Mouse (Mus musculus) liver, adult 2 months (tissue): ENCODE measurements at regions not wholly inside any gene's neighbourhood (a gene's known extent, or its start where the extent isn't known, plus 50 kb on each side); places are given as distances from the start of the nearest gene placed in this dataset.

Source experiments
- CTCF ChIP-seq: fragments of 200-500 bp; IDR thresholded peaks from 2 replicates; pipeline ENCODE4 v1.5.1; 2011; ENCODE audit warnings: low read depth, low read length, control low read depth
- POLR2A ChIP-seq: fragments of 200-500 bp; IDR thresholded peaks from 2 replicates; pipeline ENCODE4 v1.6.1; 2011; ENCODE audit warnings: low read length, control low read depth; ENCODE audit not compliant: insufficient read depth; ENCODE audit errors: extremely low read depth

DNA sequence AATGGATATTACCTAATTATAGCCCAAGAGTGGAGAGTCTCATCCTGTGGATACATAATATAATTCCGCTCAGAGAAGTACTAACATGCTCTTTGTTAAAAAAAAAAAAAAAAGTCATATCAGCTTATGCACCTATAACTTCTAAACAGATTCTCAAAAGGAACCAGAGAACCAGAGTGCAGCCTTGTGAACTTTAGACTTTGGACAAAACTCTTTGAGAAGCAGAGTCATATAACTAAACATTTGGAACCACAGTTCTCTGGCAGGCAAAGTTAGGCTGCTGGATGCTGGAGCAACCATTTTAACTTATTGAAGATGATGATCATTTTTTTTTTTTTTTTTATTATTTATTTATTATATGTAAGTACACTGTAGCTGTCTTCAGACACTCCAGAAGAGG, 166.9 kb downstream of the Zfp281 start:
- TF ChIP-seq POLR2A, result no peak
- TF ChIP-seq CTCF, result no peak
